Mouse (Mus musculus) heart, adult 2 months (tissue): ENCODE results near the gene Kazn.

Experiments
- CTCF ChIP-seq: fragments of 200-600 bp; IDR thresholded peaks from 2 replicates; pipeline ENCODE4 v1.8.1; 2022; ENCODE audit warnings: antibody characterized with exemption, mild to moderate bottlenecking, moderate library complexity
- POLR2A ChIP-seq: fragments of 200-500 bp; IDR thresholded peaks from 2 replicates; pipeline ENCODE4 v1.6.1; 2011; ENCODE audit warnings: mild to moderate bottlenecking, low read depth, low read length, control low read depth; ENCODE audit not compliant: insufficient read depth

DNA sequence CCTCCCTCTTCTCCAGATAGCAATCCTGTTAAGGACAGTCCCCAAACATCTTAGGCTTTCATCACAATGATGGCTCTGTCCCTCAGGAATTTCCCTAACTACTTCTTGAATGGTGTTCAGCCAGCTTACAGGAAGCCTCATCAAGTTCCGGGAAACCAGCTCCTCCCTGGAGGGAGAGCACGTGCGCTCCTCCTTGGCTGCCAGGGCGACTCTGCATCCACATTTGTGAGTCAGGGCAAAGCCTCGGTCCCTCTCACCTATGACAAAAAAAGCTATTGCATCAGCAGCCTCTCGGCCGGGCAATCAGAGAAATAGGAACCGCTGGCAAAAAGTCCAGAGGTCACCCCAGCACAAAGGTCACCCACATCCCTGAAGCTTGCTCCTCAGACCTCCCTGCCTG lies 168.4 kb downstream of the Kazn start:
- TF ChIP-seq CTCF (no peak), POLR2A (no peak)
